Mouse (Mus musculus) E14TG2a.4 (cell line): ENCODE measurements around the gene Smim24.

Experiments used
- CTCF ChIP-seq: conservative IDR thresholded peaks from 2 replicates; pipeline ENCODE4 v1.5.1; 2014; ENCODE audit warnings: low read length
- POU5F1 ChIP-seq: IDR thresholded peaks from 2 replicates; pipeline ENCODE4 v1.6.1; 2014; ENCODE audit warnings: low read length, borderline replicate concordance

GRCm38 (mm10) chr10:81430831-81431525 is 38.1 kb downstream of the Smim24 start:
- no peak for TF ChIP-seq POU5F1
- no peak for TF ChIP-seq CTCF
